Mouse (Mus musculus) megakaryocyte, embryonic 14.5 days (primary cell): Measurements from ENCODE around the gene Kcnt2.

Experiments
- FLI1 ChIP-seq: IDR thresholded peaks from 2 replicates; pipeline ENCODE4 v1.6.1; 2012; ENCODE audit warnings: low read length, inconsistent platforms, mixed read lengths
- GATA1 ChIP-seq: IDR thresholded peaks from 3 replicates; pipeline ENCODE4 v1.6.1; 2012; ENCODE audit warnings: mixed read lengths, low read length, inconsistent platforms, borderline replicate concordance

DNA sequence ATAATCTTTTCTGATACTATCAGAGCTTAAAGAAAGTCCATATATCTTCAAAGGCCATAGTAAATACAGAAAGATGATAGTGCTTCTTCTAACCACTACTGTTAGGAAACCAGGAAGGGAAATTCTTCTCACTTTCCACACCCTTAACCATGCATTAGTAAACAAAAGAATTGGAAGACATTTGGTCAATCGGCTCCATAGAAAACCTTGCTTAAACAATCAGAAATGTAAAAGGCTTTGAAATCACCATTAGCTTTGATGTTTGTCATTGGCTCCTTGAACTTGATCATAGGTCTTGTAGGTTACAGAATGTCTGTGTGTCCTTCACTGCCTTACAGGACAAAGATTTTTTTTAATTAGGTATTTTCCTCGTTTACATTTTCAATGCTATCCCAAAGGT, 40.6 kb upstream of the Kcnt2 start:
- TF ChIP-seq GATA1, result no peak
- no peak for TF ChIP-seq FLI1
